Mouse (Mus musculus) gastrocnemius, postnatal 14 days (tissue): ENCODE measurements at regions not wholly inside any gene's neighbourhood (a gene's known extent, or its start where the extent isn't known, plus 50 kb on each side); places are given as distances from the start of the nearest gene placed in this dataset.

Source experiments
- DNase-seq: peaks from one replicate; pipeline ENCODE4 v3.0.0; 2021; ENCODE audit warnings: mixed read lengths
- intact Hi-C: fragments of 180-260 bp; cut with DNase I; formaldehyde crosslinking; loops from one replicate; pipeline ENCODE4 v1.15.1; 2025; ENCODE audit warnings: low total_unique reads

- DNase-seq = peak; percentile 23
- intact Hi-C loops = no loop called here
Observed at GRCm38 (mm10) chr14:31891500-31892185, 61.2 kb upstream of the Ankrd28 start.

- DNase-seq = no peak
- intact Hi-C loops = no loop called here
Observed at GRCm38 (mm10) chr14:31892186-31892510, 61.7 kb upstream of the Ankrd28 start.

GRCm38 (mm10) chr14:31896500-31896899 lies 66.0 kb upstream of the Ankrd28 start:
- DNase-seq = no peak
- intact Hi-C loops = no loop called here

GRCm38 (mm10) chr14:31899504-31899903 lies 69.1 kb upstream of the Ankrd28 start:
- DNase-seq = no peak
- intact Hi-C loops = no loop called here

- intact Hi-C loops = no loop called here
- DNase-seq = no peak
Observed at GRCm38 (mm10) chr14:31899906-31900305, 69.5 kb upstream of the Ankrd28 start.

- DNase-seq = no peak
- intact Hi-C loops = no loop called here
Observed at GRCm38 (mm10) chr14:31901901-31902300, 71.5 kb upstream of the Ankrd28 start.

- intact Hi-C loops = no loop called here
- DNase-seq = no peak
Observed at GRCm38 (mm10) chr14:31903664-31904063, 73.2 kb upstream of the Ankrd28 start.

GRCm38 (mm10) chr14:31908591-31908990 lies 78.1 kb upstream of the Ankrd28 start:
- intact Hi-C loops = no loop called here
- DNase-seq = no peak

- DNase-seq = peak; percentile 9
- intact Hi-C loops = no loop called here
Observed at GRCm38 (mm10) chr14:31909291-31909690, 78.8 kb upstream of the Ankrd28 start.

- no peak for DNase-seq
- intact Hi-C loops = no loop called here
Observed at GRCm38 (mm10) chr14:31910809-31911208, 80.4 kb upstream of the Ankrd28 start.

GRCm38 (mm10) chr14:31918461-31918860 lies 88.0 kb upstream of the Ankrd28 start:
- intact Hi-C loops = no loop called here
- DNase-seq = no peak

- no peak for DNase-seq
- intact Hi-C loops = no loop called here
Observed at GRCm38 (mm10) chr14:31918921-31919320, 88.5 kb upstream of the Ankrd28 start.

- no peak for DNase-seq
- intact Hi-C loops = no loop called here
Observed at GRCm38 (mm10) chr14:31929161-31929707, 98.8 kb upstream of the Ankrd28 start.

- peak; percentile 70 for DNase-seq
- intact Hi-C loops = no loop called here
Observed at GRCm38 (mm10) chr14:31930367-31930766, 98.4 kb upstream of the Galnt15 start.

GRCm38 (mm10) chr14:31931971-31932370 lies 96.8 kb upstream of the Galnt15 start:
- intact Hi-C loops = no loop called here
- DNase-seq = no peak

GRCm38 (mm10) chr14:31933441-31933840 lies 95.3 kb upstream of the Galnt15 start:
- intact Hi-C loops = no loop called here
- DNase-seq = no peak

GRCm38 (mm10) chr14:31933841-31934271 lies 94.9 kb upstream of the Galnt15 start:
- peak; percentile 34 for DNase-seq
- intact Hi-C loops = no loop called here

- intact Hi-C loops = no loop called here
- peak; percentile 7 for DNase-seq
Observed at GRCm38 (mm10) chr14:31934321-31934720, 94.5 kb upstream of the Galnt15 start.

GRCm38 (mm10) chr14:31934771-31935170 lies 94.0 kb upstream of the Galnt15 start:
- intact Hi-C loops = no loop called here
- DNase-seq = no peak

GRCm38 (mm10) chr14:31935411-31935810 lies 93.4 kb upstream of the Galnt15 start:
- DNase-seq = no peak
- intact Hi-C loops = no loop called here

GRCm38 (mm10) chr14:31936581-31936980 lies 92.2 kb upstream of the Galnt15 start:
- intact Hi-C loops = no loop called here
- DNase-seq = no peak

- intact Hi-C loops = loop anchor here (5.0 kb wide), 1 partner anchor 144 kb away; no protein-coding TSS in a partner anchor
- no peak for DNase-seq
Observed at GRCm38 (mm10) chr14:31940900-31941299, 87.9 kb upstream of the Galnt15 start.
